Mouse (Mus musculus) lung, adult 2 months (tissue): Measurements from ENCODE around the gene E030030I06Rik. TPM values are rescaled to one million over a fixed set of nuclear protein-coding genes. Genes with fewer than 3 reads are reported as not detected.
"Not testable (repeated sequence)": the region's sequence is repeated elsewhere in the genome, so short reads cannot be mapped to it uniquely, and the experiment has no call there.

ENCODE experiments used
- DNase-seq: peaks from one replicate; pipeline ENCODE4 v3.0.0; 2022
- H3K4me1 ChIP-seq: fragments of 200-500 bp; 2 replicates; pipeline ENCODE4 v1.6.1; 2011; ENCODE audit warnings: low read length; ENCODE audit not compliant: control insufficient read depth, insufficient read depth
- H3K4me3 ChIP-seq: fragments of 200-500 bp; replicated peaks from 2 replicates; pipeline ENCODE3; 2011; ENCODE audit warnings: low read depth, mild to moderate bottlenecking, control low read depth, low read length; ENCODE audit errors: extremely low read depth
- CTCF ChIP-seq: fragments of 200-500 bp; IDR thresholded peaks from 2 replicates; pipeline ENCODE4 v1.5.1; 2011; ENCODE audit warnings: mild to moderate bottlenecking, low read length, control low read depth; ENCODE audit not compliant: insufficient read depth
- POLR2A ChIP-seq: fragments of 200-500 bp; IDR thresholded peaks from 2 replicates; pipeline ENCODE4 v1.6.1; 2011; ENCODE audit warnings: low read depth, mild to moderate bottlenecking, control low read depth, low read length, borderline replicate concordance; ENCODE audit errors: extremely low read depth
- WGBS: fragments of 180-500 bp; shearing (Covaris S2); methylation state at CpG from one replicate; pipeline ENCODE4 v1.1.7; 2018; 5-methylcytosine and 5-hydroxymethylcytosine counted together
- polyA plus RNA-seq: library from polyadenylated mRNA; depleted of rRNA; stranded (reverse); fragments of >200 nt; gene quantifications from 2 replicates; pipeline ENCODE4 v1.2.3, GENCODE M21; 2012

E030030I06Rik gene
- polyA plus RNA-seq, 1 experiment, result 4.2 TPM

- DNase-seq, result peak; percentile 77
- H3K4me1 ChIP-seq, H3K4me3 ChIP-seq: not testable (repeated sequence)
These were observed 14.9 kb upstream of the E030030I06Rik start for GRCm38 (mm10) chr10:22163705-22164583.

DNA sequence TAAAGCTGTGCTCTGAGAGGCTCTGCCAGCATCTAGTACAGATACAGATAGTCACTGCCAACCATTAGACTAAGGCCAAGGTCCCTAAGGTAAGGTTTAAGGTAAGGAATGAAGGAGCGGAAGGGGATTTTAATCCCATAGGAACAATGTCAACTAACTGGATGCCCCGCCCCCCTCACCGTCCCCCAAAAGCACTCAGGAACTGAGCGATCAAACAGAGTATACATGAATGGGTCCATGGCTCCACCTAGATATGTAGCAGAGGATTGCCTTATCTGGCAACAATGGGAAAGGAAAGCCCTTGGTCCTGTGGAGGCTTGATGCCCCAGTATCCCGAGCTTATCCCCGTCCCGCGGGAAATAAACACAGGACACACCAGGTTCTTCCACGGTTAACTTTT is 14.2 kb upstream of the E030030I06Rik start:
- not testable (repeated sequence) for H3K4me3 ChIP-seq, H3K4me1 ChIP-seq, DNase-seq
- 8% methylated on average over 9 of the region's 9 CpGs for WGBS

More at GRCm38 (mm10) chr10:22163705-22164583, 14.9 kb upstream of the E030030I06Rik start:
- peak; percentile 47 for TF ChIP-seq CTCF
- WGBS, result 33% methylated on average over 16 of the region's 16 CpGs

- WGBS, result 25% methylated on average over 23 of the region's 23 CpGs
- no peak for TF ChIP-seq CTCF
- TF ChIP-seq POLR2A, result no peak
- no peak for DNase-seq
- Histone ChIP-seq H3K4me3 (no peak overlapping the region), H3K4me1 (no peaks in the 10 kb centered on the region)
These were observed 10.6 kb upstream of the E030030I06Rik start for GRCm38 (mm10) chr10:22159581-22160140.

GRCm38 (mm10) chr10:22159131-22159561 is 10.1 kb upstream of the E030030I06Rik start:
- TF ChIP-seq POLR2A (no peak), CTCF (no peak)
- 3% methylated on average over 24 of the region's 24 CpGs for WGBS
- Histone ChIP-seq H3K4me3 (no peak overlapping the region), H3K4me1 (no peaks in the 10 kb centered on the region)
- no peak for DNase-seq

DNA sequence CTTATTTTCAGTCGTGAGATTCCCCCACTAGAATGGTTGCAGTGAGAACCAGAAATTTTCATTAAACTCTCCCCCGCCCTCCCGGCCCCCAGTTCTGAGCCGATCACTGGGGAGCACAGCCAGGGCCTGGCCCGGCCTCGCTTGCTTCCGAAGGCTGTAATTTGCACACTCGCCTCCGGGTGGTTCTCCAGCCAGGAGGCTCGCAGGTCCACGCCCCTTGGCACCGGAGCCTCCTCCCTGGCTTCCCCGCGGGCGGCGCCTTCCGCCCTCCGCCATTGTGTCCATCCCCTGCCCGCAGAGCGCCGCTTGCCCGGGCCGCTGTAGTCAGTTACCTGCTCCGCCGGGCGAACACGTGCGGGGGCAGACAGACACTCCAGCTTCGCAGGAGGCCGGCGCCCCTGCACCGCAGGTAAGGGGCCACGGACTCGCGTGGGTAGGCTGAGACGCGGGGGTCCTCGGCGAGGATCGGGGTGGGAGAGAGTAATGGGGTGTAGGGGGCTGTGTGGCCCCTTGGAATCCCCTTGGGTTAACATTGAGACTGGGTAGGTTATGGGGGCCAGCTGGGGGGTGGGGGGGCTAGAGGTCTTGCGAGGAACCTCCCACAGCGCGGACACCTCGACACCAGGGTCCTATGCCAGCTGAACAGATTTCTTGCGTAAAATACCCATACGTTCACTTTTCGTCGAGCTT is 9.4 kb upstream of the E030030I06Rik start, which contains the start of the genes Raet1e and H60b:
Gene Raet1e (plus strand): TSS at position 260 of the 690 bp plus-strand sequence.
Gene H60b (plus strand): TSS at position 277 of the 690 bp plus-strand sequence.
- H3K4me1 ChIP-seq, H3K4me3 ChIP-seq: not testable (repeated sequence)
- WGBS, result 2% methylated on average over 48 of the region's 48 CpGs
- peak; percentile 60 for DNase-seq

DNA sequence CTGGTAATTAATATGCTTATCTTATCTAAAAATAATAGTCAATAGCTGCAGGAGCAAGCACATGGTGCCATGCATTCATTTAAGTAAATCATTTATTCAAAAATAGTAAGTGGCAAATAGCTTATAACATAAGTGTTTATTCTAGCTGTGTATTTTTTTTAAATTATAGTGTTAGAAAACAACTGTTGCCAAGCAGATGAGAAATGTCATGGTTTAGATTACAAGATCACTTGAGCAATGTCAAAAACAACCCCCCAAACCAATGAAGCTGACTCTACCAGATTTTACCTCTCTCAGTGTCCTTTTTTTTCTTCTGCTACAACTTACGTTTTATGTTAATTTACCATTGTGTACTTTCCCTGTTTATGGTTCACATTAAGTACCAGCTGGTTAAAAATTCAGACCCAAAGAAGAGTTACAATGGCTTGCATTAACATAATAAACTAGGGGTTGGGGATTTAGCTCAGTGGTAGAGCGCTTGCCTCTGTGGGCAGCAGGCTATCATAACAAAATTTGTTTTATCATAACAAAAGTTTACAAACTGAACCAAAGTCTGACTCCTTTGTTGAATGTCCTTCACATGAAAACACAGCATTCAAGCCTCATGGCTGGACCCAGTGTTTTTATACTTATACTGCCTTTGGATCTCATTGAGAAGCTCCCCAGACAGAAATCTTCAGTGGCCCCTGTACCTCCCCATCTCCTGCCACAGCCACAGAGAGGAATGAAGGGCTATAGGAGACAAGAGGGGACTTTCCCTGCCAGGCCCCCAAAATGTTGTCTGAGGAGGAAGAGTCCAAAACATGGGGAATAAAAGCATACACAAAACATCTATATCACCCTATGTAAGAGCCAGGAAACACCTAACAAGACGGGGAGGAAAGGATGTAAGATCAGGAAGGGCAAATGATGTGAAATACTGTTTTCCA is 6.1 kb upstream of the E030030I06Rik start:
- DNase-seq, result no peak
- 41% methylated on average over 3 of the region's 3 CpGs for WGBS
- no peaks in the 10 kb centered on the region; the same call in 1 of the 2 replicates for H3K4me1 ChIP-seq
- no peak overlapping the region for H3K4me3 ChIP-seq
- TF ChIP-seq CTCF (no peak), POLR2A (no peak)

DNA sequence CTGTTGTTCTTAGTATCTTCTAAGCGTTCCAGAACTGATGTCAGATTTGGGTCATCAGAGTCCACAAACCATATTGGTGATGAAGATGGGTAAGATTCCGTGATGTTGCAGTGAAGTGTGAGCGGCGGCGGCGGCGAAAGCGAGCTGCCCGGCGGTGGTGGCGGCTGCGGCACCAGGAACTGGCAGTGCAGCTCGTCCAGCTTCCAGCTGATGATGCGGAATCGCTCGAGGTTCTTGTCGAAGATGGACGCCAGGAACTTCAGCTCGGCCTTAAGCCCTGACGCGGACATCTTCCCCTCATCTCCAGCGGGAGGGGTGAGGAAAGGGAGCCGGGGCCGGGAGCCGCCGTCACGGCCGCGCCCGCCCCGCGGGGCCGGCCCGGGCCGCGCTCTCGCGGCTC is 5.1 kb upstream of the E030030I06Rik start:
- not testable (repeated sequence) for H3K4me1 ChIP-seq, H3K4me3 ChIP-seq
- peak; percentile 44 for DNase-seq
- 2% methylated on average over 38 of the region's 38 CpGs for WGBS

- WGBS, result 14% methylated on average over 7 of the region's 7 CpGs
- not testable (repeated sequence) for DNase-seq, H3K4me1 ChIP-seq, H3K4me3 ChIP-seq
These were observed 4.1 kb upstream of the E030030I06Rik start for GRCm38 (mm10) chr10:22153147-22153690.

DNA sequence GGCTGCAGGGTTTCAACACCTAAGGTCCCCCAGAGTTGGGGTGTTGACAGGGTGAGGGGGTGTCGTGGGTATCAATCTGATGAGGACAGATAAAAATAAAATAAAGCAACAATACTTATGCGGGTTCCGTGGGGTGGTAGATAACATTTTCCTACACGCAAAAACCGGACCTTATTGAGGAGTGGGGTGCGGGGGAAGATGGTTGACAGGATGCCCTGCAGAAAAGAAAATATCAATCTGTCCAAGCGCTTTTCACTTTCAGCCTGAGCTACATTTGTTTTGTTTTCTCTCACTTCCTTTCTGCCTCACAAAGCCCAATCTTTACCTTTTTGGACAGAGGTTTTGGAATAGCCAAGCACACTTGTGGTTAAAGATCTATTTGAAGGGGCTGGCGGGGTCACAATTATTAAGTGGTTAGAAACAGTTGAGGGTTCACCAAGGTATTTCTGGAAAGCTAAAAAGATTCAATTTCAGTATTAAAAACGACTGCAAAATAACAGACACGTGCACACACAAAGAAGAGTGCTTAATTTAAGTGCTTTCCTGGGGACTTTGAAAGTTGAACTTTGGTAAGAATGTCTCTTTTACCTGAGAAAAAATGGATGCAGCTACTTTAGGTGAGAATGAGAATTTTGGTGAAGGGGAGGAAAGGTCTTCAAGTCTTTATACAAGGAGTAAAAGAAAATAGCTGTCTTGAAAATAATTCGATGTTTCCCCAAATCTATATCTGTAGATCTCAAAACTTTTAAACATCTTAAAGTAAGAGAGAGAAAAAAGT is 3.0 kb upstream of the E030030I06Rik start:
- not testable (repeated sequence) for DNase-seq, H3K4me1 ChIP-seq, H3K4me3 ChIP-seq
- WGBS, result 9% methylated on average over 11 of the region's 11 CpGs

GRCm38 (mm10) chr10:22151056-22151862 is 2.2 kb upstream of the E030030I06Rik start:
- H3K4me1 ChIP-seq, DNase-seq, H3K4me3 ChIP-seq: not testable (repeated sequence)
- WGBS, result 2% methylated on average over 55 of the region's 55 CpGs
